Mouse (Mus musculus): ENCODE measurements around the gene Eaf2. TPM values are rescaled to one million over a fixed set of nuclear protein-coding genes. Genes with fewer than 3 reads are reported as not detected.

The Eaf2 gene
- polyA plus RNA-seq, 1 experiment from 2014 or later, result 1.1 TPM

GRCm38 (mm10) chr16:36770191-36770771, 104.5 kb downstream of the Eaf2 start:
- Histone ChIP-seq H3K27me3 (no peaks in the 10 kb centered on the region), H3K27ac (no peak overlapping the region), H3K4me1 (replicated peaks) (no peaks in the 10 kb centered on the region), H3K36me3 (no peaks in the 10 kb centered on the region), H3K4me3 (replicated peaks) (no peak overlapping the region), H3K4me2 (no peak overlapping the region), H3K9me3 (no peaks in the 10 kb centered on the region), H3K9ac (replicated peaks) (no peak overlapping the region)
- WGBS, result 71% methylated on average over 9 of the region's 13 CpGs
- no peak for ATAC-seq (ENCODE audit: insufficient number of reproducible peaks, insufficient read depth, low FRiP score, low TSS enrichment, low read depth)

GRCm38 (mm10) chr16:36751979-36752378, 122.8 kb downstream of the Eaf2 start:
- Histone ChIP-seq H3K9me3 (no peaks in the 10 kb centered on the region), H3K27me3 (no peaks in the 10 kb centered on the region), H3K27ac (no peak overlapping the region), H3K4me3 (replicated peaks) (no peak overlapping the region), H3K36me3 (no peaks in the 10 kb centered on the region), H3K9ac (replicated peaks) (no peak overlapping the region), H3K4me2 (no peak overlapping the region), H3K4me1 (replicated peaks) (no peaks in the 10 kb centered on the region)
- no peak for ATAC-seq (ENCODE audit: insufficient number of reproducible peaks, insufficient read depth, low FRiP score, low TSS enrichment, low read depth)
- WGBS, result 95% methylated on average over 3 of the region's 3 CpGs

- Histone ChIP-seq H3K4me2 (no peak overlapping the region), H3K9me3 (no peaks in the 10 kb centered on the region), H3K4me3 (replicated peaks) (no peak overlapping the region), H3K4me1 (replicated peaks) (no peaks in the 10 kb centered on the region), H3K36me3 (no peaks in the 10 kb centered on the region), H3K9ac (replicated peaks) (no peak overlapping the region), H3K27me3 (no peaks in the 10 kb centered on the region), H3K27ac (no peak overlapping the region)
- ATAC-seq (ENCODE audit: insufficient number of reproducible peaks, insufficient read depth, low FRiP score, low TSS enrichment, low read depth), result no peak
- WGBS, result 74% methylated on average over 2 of the region's 2 CpGs
Measured at GRCm38 (mm10) chr16:36747767-36748166, 127.0 kb downstream of the Eaf2 start.

- H3K9ac ChIP-seq (replicated peaks), result no peak overlapping the region
- no peaks in the 10 kb centered on the region for H3K36me3 ChIP-seq
- no peaks in the 10 kb centered on the region for H3K4me1 ChIP-seq (replicated peaks)
- no peak overlapping the region for H3K27ac ChIP-seq
- WGBS, result 83% methylated on average over 4 of the region's 4 CpGs
- ATAC-seq (ENCODE audit: insufficient number of reproducible peaks, insufficient read depth, low FRiP score, low TSS enrichment, low read depth), result no peak
- H3K4me3 ChIP-seq (replicated peaks), result no peak overlapping the region
- no peaks in the 10 kb centered on the region for H3K9me3 ChIP-seq
- no peaks in the 10 kb centered on the region for H3K27me3 ChIP-seq
- H3K4me2 ChIP-seq, result no peak overlapping the region
Measured at GRCm38 (mm10) chr16:36747068-36747467, 127.7 kb downstream of the Eaf2 start.

- 92% methylated on average over 8 of the region's 8 CpGs for WGBS
Measured at GRCm38 (mm10) chr16:36743580-36743979, 131.2 kb downstream of the Eaf2 start.

More at GRCm38 (mm10) chr16:36743580-36743979, 131.2 kb downstream of the Eaf2 start:
- Histone ChIP-seq H3K9ac (replicated peaks) (no peak overlapping the region), H3K4me3 (replicated peaks) (no peak overlapping the region), H3K9me3 (no peaks in the 10 kb centered on the region), H3K4me2 (no peak overlapping the region), H3K27ac (no peak overlapping the region), H3K4me1 (replicated peaks) (peaks cover 4% of the 10 kb centered on the region; the same call in 1 of the 2 replicates), H3K27me3 (no peaks in the 10 kb centered on the region), H3K36me3 (no peaks in the 10 kb centered on the region)
- no peak for ATAC-seq (ENCODE audit: insufficient number of reproducible peaks, insufficient read depth, low FRiP score, low TSS enrichment, low read depth)

Small RNA genes within 50 kb of the gene (microRNA-seq; reads per million reads assigned to microRNA genes)
- not detected for gene Gm22617

Other genes with a start within 250 kb of the Eaf2 start
- gene Cd86, start 208.9 kb downstream of the Eaf2 start, polyA plus RNA-seq (2016; fragmentation: Nextera tagmentation; extraction: Ambion mirVana), result 0.69 and 1.0 TPM in 2 replicates
- gene Ildr1, start 181.0 kb downstream of the Eaf2 start, polyA plus RNA-seq (2016; fragmentation: Nextera tagmentation; extraction: Ambion mirVana), result 0.66 and 0.93 TPM in 2 replicates
- 4.6 and 5.1 TPM in 2 replicates for gene Slc15a2, start 90.0 kb downstream of the Eaf2 start, polyA plus RNA-seq (2016; fragmentation: Nextera tagmentation; extraction: Ambion mirVana)
- gene Iqcb1, start 46.6 kb downstream of the Eaf2 start, polyA plus RNA-seq (2016; fragmentation: Nextera tagmentation; extraction: Ambion mirVana), result 73.7 and 74.1 TPM in 2 replicates
- 88.7 and 91.6 TPM in 2 replicates for gene Golgb1, start 137 bp upstream of the Eaf2 start, polyA plus RNA-seq (2016; fragmentation: Nextera tagmentation; extraction: Ambion mirVana)
- 2.7 and 3.2 TPM in 2 replicates for gene Hcls1, start 60.0 kb upstream of the Eaf2 start, polyA plus RNA-seq (2016; fragmentation: Nextera tagmentation; extraction: Ambion mirVana)
- gene Fbxo40, start 115.5 kb upstream of the Eaf2 start, polyA plus RNA-seq (2016; fragmentation: Nextera tagmentation; extraction: Ambion mirVana), result 0.08 and 0.12 TPM in 2 replicates
- 11.9 TPM in 2 replicates for gene Polq, start 136.8 kb upstream of the Eaf2 start, polyA plus RNA-seq (2016; fragmentation: Nextera tagmentation; extraction: Ambion mirVana)